Mouse (Mus musculus): ENCODE results near the gene Tor1a.

The Tor1a gene

DNA sequence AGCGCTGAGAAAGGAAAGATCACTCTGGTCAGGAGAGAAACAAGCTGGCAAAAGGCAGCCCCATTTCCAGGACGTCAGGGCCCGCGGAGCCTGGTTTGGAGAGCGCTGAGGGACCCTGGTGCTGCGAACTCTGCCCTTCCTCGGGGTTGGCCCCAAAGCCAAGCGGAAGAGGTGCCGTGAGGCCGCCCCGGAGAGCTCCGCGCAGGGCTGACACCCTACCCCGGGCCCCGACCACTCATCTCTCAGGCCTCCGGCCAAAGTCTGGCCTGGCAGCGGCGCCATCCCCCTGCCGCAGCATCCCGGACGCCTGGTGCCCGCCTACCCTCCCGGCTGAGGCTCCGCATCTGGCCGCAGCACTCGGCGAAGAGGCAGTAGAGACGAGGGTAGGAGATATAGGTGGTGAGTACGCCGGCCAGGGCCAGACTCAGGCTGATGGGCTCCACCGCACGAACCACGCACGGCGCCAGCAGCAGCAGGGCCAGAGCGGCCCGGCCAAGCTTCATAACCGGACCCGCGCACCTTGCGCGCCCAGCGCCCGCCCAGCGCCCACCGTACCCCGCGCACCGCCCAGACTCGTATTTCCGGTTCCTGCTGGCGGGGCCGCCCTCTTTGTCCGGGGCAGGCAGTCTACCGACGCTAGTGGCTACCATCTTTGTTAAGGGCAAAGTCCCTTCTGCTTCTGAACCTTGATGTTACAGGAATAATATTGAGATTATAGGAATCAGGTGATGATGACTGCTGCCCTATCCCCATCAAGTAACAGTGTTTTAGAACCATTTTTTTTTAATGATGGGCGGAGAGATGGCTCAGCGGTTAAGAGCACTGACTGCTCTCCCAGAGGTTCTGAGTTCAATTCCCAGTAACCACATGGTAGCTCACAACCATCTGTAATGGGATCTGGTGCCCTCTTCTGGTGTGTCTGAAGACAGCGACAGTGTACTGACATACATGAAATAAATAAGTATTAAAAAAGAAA is at the start of gene Tor1a:
Gene Tor1a (minus strand): TSS at position 582 of the 976 bp plus-strand sequence.
- peak; percentile 72 to 81 for DNase-seq (ENCODE audit: low spot score in 2 of 2)

DNA sequence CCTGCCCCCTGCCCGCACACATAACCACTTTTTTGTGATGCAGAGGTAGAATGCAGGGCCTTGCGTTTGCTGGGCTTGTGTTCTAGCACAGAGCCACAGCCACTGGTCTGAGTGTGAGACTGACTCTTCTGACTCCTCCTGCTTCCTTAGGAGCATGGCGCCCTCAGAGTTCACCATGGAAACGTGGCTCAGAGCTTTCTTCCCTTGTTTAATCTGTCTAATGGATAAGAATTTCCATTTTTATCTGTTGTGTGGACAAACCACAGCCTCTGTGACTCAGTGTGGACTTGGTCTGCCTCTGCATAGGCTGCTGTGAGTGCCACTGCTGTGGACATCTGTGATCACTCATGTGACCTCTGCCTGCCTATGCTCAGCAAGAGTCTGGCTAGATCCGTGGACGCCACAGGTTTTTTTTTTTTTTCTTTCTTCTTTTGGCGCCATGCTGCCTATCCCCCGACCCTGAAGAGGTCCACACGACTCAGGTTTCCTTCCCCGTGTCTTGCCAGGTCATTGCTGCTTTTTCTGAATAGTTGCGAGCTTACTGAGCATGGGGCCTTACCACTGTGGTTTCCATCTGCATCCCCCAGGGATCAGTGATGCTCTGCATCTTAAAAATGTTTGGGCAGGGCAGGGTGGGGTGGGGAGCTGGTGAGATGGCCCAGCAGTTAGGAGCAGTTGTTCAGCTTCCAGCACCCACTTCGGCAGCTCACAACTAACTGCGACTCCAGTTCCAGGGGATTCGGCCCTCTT is 45.8 kb upstream of the Tor1a start:
- no peak for DNase-seq (ENCODE audit: low spot score in 2 of 2)

DNA sequence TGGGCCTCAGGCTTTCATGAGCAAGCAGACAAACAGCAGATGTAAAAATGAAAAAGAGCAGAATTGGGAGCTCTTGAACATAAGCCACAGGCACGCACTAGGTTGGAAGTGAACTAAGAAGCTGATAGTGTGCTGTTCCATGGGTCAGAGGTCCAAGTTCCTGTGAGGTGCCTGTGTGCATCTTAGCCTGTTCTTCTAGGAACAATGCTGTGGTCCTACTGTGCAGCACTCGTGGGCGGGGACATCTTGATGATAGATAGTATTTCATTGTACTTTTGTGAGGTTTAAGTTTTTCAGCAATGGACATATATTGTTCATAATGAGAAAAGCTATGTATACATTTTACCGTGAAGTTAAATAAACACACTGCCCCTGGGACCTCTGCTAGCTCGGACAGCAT is 39.5 kb upstream of the Tor1a start:
- DNase-seq (ENCODE audit: low spot score in 2 of 2), result no peak

DNA sequence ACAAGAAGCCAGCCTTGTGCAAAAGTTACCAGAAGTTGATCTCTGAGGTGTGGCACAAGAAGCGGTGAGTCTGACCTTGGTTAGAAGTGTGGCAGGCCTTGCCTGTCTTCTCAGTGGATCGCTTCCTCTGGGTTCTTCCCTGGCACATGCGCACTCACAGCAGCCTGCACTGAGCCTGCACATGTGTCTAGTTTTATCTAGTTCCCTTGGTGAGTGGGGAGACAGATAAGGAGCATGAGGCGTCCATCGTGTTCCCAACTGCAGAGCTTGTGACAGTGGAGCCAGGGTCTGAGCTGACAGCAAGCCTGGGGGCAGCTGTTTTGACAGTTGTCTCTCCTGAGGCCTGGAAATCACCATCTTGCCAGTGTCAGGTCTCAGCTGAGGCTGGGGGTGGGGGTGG is 38.7 kb upstream of the Tor1a start:
- peak; percentile 23 to 28 for DNase-seq (ENCODE audit: low spot score in 2 of 2)

DNA sequence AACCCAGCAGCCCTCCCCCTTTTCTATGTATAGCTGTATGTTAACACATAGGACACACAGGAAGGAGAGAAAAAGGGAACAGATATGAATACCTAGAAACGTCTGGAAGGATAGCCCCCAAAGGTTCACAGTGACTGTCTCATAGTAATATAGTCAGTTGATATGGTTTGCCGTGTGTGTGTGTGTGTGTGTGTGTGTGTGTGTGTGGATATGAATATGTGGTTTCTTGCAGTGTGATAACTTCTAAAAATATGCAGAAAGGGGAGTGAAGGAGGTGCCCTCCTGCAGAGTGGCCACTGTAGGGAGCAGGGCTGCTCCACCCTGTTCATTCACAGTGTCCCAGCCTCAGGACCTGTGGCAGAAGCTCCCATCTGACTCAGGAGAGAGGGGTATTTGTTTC is 37.7 kb upstream of the Tor1a start:
- DNase-seq (ENCODE audit: low spot score in 2 of 2), result no peak

DNA sequence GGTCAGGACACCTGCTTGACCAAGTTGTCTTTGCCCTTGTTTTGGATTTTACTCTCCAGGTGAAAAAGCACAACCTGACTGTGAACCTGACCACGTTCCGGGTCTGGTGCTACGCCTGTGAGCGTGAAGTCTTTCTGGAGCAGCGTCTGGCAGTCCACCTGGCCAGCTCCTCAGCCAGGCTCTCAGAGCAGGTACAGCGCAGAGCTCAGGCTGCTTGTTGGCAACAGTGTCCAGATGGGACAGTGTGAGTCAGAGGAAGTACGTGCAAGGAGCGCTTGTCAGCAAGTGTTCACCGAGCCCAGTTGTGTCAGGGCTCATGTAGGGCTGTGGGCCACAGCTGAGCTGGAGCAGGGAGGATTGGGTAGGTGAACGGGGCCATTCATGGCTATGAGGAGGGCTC is 35.1 kb upstream of the Tor1a start:
- DNase-seq (ENCODE audit: low spot score in 2 of 2), result no peak

DNA sequence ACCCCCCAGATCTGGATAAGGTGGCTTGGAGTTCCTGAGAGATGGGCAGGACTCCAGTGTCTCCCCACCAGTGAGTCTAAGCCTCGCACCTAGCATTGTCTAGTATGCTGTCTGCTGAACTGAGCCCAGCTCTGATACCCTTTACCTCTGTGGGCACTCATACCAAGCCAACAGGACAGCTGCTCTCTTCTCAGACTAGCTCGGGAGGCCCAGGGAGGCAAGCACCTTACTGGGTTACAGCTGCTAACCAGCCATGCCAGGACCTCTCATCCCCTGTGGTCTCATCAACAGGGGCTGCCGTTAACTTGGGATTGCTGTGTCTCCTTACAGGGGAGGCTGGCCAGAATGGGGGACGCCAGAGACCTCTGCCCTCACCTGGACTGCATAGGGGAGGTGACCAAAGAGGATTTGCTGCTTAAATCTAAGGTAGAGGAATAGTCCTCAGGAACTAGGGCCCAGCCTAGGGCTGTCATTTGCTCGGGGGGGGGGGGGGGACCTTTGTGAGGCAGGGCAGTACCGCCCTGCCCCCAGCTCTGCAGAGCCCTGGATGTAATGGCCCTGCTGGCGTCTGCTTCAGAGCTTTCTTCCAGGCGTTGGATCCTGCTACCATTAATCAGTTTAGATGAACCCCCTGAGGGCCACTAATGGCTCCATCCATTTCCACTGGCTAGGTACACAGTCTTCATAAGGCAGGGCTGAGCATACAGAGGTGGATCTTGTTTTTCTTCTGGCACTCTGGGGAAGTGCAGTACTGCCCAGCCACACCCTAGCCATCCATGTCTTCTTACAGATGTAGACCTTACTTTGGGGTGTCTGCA is 30.9 kb upstream of the Tor1a start:
- no peak for DNase-seq (ENCODE audit: low spot score in 2 of 2)

DNA sequence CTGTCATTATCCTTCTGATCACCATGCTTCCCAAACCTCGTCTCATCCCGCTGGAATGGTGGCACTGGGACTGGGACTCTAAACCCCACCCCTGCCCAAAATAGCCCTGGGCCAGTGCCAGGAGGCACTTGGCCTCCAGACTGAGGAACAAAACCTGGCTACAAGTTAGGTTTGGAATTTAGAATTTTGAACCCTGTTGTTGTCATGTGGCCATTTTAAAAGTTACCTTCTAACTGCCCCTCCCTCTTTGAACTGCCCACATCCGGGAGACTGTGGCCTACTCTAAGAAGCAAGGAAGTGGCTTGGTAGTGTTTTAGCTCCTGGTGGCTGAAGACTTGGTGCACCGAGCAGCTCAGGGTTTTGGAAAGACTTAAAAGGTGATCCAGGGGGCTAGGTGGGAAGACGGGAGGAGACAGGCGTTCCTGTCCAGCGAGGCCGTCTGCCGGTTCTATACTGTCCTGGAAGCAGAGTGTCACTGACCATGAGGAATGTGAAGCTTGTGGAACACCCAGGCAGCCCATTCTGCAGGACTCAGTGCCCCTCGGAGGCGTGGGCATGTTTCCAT is 27.8 kb upstream of the Tor1a start:
- no peak for DNase-seq (ENCODE audit: low spot score in 2 of 2)

DNA sequence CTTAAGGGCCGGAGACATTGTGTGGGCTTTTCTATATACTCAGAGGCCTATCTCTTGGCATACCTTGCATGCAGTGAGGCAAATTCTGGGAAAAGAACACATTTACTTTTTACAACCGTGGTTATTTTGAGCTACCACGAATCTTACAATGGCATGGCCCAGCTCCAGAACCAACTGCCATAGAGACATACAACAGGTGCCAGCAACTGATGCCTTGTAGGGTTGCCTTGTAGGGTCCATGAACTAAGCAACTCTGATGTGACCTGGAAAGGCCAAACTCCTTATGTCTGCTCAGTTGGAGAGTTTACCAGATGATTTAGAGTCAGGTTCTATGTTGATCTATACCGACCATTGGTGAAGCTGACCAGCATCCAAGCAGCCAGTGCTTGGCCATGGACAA is 27.1 kb upstream of the Tor1a start:
- no peak for DNase-seq (ENCODE audit: low spot score in 2 of 2)

DNA sequence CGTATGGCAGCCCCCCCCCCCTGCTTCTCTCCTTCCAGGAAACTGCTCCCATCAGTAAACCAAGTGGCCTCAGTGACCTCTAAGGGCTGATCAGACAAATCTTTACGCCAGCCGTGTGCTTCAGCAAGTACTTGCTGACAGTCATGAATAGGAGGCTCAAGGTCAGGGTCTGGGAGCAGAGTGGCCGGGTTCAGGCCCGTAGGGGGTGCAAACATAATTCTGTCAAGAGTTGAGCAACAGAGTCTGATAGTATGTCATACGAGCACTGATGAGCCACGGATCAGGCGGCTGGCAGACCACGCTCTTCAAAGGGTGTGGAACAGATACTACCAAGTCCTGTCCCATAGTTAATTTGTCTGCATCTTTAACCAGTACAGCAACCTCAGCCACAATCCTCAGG is 22.5 kb upstream of the Tor1a start:
- DNase-seq (ENCODE audit: low spot score in 2 of 2), result no peak

DNA sequence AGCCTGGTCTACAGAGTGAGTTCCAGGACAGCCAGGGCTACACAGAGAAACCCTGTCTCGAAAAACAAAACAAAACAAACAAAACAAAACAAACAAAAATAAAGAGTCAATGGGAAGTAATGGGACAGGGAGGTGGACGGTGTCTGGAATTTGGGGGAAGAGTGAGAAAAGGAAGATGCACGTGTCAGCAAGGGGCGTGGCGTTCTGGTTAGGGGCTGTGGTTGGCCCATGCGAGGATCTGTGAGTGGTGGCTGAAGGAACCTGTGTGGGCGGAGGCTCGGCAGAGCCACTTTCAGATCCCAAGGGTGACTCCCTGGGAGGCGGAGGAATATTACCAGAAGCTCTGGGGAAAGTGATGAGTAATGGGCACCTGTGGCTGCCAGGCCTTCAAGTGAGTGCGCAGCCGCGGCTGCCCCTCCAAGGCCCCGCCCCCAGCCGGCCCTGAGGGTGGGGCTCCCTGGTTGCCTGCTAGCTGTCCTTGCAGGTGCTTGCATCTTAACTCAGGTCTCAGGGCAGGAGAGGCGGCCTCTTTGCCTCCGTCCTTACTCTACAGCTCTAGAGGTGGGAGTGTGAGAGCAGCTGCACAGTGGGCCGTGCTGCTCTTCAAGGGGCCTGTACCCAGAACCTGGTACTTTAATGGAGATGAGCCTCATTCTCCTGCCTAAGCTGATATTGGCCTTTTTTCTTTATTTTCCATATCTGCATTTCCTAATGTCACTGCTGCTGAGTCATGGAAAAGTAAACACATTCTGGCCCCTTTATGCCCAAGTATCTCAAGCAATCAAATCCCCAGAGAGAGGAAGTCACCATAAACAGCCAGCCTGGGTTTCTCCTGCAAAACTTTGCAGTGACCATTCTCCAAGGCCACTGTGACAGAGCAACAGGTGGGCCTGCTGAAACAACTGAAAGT is 17.6 kb upstream of the Tor1a start:
- DNase-seq (ENCODE audit: low spot score in 2 of 2), result peak in 1 of 2 experiments; percentile 24

DNA sequence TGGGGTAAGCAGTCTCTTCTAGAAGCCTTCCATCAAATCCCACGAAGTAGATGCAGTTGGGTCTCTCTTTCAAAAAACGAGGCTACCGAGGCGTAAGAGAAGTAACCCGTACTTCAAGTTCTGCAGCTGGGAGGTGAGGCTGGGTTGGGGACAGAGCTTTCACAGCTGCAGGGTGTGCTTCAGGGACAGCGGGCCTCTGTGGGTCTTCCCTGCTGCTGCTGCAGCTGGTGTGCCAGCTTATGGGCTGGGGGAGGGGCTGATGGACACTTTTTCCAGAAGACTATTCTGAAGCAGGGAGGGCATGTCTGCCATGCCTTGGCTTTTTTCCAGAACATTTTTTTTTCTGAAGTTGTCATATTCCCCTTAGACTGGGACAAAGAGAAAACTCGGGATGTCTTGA is 15.3 kb upstream of the Tor1a start:
- DNase-seq (ENCODE audit: low spot score in 2 of 2), result no peak

DNA sequence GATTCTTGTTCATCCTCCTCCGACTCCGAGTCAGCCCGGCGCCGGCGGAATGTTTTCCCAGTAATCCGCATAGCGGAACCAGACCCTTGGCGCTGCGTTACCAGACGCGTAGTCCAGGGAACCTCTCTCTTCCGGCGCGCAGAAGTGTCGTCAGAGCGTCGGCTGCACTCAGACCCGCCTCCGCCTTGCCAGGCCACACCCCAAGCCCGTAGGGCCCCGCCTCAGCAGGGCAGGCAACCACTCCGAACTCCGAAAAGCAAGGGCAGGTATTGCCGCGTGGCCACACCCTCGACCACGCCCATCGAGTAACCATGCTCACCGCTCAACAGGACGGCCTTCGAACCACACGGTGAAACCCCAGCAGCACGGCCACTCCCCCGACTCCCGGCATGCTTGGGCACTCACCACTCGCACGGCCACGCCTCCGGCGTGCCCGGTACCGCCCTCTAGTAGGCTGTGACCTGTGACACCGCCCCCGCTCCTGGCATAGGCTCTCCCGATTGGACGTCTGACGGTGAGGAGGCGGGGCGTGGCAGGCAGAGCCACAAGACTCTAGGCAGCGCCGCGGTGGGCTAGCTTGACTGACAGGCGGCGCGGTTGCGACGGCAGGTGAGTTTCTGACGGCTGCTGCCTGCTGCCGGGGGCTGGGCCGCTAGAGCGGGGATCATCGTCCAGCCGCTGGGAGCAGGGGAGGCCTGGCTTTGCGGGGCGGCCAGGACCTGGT is 14.2 kb upstream of the Tor1a start, which contains the start of the genes BC005624 and Usp20:
Gene BC005624 (minus strand): TSS at position 412 of the 724 bp plus-strand sequence.
Gene Usp20 (plus strand): TSS at position 490 of the 724 bp plus-strand sequence.
- peak; percentile 98 to 99 for DNase-seq (ENCODE audit: low spot score in 2 of 2)

DNA sequence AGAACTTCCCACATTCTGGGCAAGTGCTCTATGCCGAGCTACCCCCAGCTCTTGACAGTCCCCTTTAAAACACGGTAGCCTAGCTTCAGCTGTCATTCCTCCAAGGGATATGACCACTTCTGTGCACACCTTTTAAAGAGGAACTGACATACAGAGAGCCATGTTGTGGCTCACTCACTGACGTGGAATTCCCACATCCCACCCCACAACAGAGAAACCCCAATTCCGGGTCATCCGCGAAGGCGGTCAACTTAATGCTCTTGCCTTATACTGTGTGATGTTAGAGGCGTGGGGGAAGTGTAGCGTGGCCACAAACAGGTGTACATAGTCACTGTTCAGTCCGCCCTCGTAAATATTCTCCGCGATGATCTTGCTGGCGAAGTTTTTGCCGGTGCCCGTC is 907 bp downstream of the Tor1a start:
- DNase-seq (ENCODE audit: low spot score in 2 of 2), result no peak

DNA sequence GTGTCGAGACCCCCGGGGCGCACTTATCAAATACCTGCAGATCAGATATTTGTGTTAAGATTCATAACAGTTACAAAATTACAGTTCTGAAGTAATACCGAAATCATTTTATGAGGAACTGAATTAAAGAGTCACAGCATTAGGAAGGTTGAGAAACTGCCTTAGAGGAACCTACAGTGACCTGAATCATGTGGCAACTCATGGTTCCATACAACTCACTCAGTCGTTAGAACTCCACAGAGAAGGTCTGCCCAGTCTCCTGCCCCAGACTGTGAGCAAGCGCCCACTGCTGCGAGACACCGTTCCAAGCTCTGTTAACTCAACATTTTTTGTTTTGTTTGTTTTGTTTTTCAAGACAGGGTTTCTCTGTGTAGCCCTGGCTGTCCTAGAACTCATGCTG is 2.1 kb downstream of the Tor1a start:
- no peak for DNase-seq (ENCODE audit: low spot score in 2 of 2)

DNA sequence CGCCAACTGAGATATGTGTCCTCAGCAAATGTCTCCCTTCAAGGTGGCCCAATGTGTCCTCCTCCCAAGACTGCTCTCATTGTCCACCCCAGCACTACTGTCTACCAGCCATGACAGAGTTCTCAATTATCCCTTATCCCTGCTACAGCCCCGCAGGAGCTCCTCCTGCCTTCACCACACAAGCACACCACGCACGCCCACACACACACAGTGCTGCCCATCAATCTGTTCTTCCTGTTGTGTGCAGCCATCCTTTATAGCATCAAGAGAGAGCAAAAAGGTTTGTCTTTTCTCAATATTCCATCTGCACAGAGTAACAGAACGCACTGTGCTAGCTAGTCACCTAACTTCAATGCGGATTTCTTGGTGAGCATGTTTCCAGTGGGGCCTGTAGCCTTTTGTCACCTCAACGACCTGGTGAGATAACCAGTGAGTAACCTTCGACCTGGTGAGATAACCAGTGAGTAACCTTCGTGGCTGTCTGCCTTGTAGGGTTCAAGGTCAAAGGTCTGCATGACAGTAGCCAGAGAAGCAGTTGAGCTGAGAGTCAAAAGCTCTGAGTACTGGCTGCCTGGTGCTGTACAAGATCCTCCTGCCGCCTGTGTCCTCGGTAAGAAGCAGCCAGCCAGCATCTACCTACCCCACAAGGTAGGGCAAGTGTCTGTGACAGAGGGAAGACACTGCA is 5.0 kb downstream of the Tor1a start:
- no peak for DNase-seq (ENCODE audit: low spot score in 2 of 2)

DNA sequence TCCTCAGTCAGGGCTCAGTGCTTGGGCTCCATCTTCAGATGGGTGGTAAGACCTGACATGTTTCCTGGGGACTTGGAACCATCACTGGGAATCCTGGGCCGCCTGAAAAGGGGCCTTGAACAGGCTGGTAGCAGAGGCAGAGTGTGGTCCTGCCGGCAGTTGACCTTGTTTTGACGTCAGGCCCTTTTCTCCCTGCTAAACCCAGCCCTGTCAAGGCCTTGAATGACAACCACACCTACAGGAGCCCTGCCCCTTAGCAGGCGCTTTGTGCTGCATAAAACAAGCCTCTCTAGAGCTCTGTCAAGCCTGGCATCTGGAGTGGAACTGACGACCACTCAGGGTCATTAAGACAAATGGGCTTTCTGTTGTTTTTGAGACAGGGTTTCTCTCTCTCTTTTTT is 7.9 kb downstream of the Tor1a start:
- no peak for DNase-seq (ENCODE audit: low spot score in 2 of 2)

DNA sequence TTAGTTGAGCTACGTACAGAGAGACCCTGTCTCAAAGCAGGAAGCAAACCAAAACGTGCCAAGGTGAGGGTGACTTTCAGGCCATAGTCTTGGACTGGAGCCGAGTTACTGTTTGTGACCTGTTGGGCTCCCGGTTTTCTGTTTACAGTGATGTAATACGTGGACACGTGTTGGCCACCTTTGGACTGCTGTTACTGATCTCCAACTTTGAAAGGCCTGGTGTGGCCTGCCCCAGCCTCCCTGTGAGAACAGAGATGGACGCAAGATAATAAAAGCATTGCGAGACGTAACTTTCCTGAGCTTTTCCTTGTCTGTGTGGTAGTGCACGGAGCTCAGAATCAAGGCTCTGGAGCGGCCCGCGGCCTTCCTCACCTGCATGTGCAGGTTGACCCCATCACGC is 9.0 kb downstream of the Tor1a start:
- no peak for DNase-seq (ENCODE audit: low spot score in 2 of 2)

DNA sequence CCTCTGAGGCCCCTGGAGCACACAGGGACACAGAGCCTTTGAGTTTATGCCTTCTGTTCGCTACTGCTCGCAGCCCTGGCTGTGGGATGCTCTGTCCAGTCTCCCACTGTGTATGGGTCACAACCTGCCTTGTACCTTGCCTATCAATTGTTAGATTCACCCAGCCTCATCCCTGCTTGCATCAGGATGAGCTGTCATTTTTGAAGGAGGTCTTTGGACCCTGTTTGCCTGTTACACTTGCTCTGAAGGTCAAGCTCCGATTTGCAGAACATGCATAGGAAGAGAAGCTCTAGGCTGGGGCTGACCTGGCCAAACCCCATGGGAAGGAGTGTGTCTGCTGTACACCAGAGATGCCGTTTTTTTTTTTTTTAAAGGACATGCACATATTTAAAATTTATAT is 10.2 kb downstream of the Tor1a start:
- DNase-seq (ENCODE audit: low spot score in 2 of 2), result no peak

Data from spleen, postnatal 14 days (tissue).